Mouse (Mus musculus) CD4-positive naive resting alpha-beta T cell, adult 57 days (primary cell): Measurements from ENCODE around the gene Rims4. TPM values are rescaled to one million over a fixed set of nuclear protein-coding genes. Genes with fewer than 3 reads are reported as not detected.

Experiments used
- total RNA-seq: library from RNA; stranded (reverse); gene quantifications from one replicate; pipeline ENCODE4 v1.2.4, GENCODE M21; 2023

The Rims4 gene
- not detected for total RNA-seq

DNA sequence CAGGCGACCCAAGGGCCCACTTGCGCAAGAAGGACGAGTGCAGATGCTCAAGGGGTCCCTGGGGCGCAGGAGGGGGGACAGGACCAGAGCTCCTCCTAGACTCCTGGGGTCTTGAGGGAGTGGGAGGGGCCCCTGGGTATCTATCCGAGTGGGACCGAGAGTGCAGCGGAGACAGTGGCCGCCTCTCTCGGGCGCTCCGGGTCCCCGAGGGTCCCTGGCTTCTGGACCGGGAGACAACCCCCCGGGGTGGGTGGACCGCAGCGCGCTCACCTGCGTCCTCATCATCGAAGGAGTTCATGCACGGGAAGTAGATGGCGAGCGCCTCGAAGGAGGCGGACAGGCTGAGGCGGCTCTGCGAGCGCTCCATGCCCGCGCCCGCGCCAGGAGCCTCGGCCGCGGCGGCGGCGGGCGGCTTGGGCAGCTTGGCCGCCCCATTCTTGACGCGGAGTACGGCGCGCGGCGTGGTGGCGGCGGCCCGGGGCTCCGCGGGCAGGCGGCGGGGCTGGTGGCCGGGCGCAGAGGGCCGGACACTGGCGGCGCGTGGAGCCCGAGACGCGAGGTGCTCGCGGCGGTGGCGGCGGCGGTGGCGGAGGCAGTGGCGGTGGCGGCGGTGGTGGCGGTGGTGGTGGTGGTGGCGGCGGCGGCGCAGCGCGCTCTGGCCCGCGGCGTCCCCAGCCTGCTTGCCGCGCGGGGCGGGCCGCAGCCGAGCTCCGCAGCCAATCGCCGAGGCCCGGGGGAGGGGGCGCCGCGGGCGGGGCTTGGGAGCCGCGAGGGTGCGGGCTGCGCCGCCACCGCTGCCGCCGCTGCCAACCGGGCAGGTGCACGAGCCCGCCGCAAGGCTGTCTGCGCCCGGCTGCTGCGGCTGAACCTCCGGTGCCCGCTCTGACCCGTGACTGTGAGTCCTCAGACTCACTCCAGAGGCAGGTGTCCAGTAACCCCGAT lies at the start of gene Rims4:
Gene Rims4, minus strand, starts transcription at position 367 of the 942 bp plus-strand sequence.

GRCm38 (mm10) chr2:163853461-163853901 lies 65.0 kb downstream of the Rims4 start, which contains the start of gene Kcnk15:
Gene Kcnk15 (plus strand): TSS chr2:163853651.

DNA sequence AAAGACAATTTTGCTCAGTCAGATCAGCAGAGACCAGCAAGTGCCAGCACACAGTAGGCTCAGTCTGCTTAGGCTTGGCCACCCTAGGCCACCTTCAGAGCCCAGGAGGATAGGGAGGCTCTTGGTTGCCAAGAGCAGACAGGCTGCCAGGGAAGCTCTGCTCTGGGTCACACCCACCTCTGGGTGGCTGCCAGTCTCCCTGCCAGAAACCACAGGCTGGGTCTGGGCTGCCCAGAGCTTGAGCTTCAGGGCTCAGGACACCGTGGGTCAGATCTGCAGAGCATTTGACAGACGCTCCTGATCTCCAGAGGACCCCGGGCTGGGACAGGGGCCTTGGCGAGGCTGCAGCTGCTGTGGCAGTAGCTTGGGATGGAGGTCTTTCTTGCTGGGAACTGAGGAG lies 97.9 kb downstream of the Rims4 start, which contains the start of gene Ccn5:
Gene Ccn5, plus strand, starts transcription at position 255 of the 400 bp plus-strand sequence.

Other genes starting within 250 kb of the Rims4 start
- gene Ada, start 168.4 kb downstream of the Rims4 start, total RNA-seq: 11.3 TPM
- not detected for gene Ccn5, start 97.8 kb downstream of the Rims4 start, total RNA-seq
- not detected for gene Kcnk15, start 65.0 kb downstream of the Rims4 start, total RNA-seq
- 122 TPM for gene Ywhab, start 76.3 kb upstream of the Rims4 start, total RNA-seq
- gene Pabpc1l, start 106.8 kb upstream of the Rims4 start, total RNA-seq: 5.7 TPM
- 319 TPM for gene Stk4, start 151.6 kb upstream of the Rims4 start, total RNA-seq
- gene Tomm34, start 152.5 kb upstream of the Rims4 start, total RNA-seq: 79.3 TPM